Comparison of ENCODE assay signal across 8 mouse cellular contexts in the genomic region with DNA sequence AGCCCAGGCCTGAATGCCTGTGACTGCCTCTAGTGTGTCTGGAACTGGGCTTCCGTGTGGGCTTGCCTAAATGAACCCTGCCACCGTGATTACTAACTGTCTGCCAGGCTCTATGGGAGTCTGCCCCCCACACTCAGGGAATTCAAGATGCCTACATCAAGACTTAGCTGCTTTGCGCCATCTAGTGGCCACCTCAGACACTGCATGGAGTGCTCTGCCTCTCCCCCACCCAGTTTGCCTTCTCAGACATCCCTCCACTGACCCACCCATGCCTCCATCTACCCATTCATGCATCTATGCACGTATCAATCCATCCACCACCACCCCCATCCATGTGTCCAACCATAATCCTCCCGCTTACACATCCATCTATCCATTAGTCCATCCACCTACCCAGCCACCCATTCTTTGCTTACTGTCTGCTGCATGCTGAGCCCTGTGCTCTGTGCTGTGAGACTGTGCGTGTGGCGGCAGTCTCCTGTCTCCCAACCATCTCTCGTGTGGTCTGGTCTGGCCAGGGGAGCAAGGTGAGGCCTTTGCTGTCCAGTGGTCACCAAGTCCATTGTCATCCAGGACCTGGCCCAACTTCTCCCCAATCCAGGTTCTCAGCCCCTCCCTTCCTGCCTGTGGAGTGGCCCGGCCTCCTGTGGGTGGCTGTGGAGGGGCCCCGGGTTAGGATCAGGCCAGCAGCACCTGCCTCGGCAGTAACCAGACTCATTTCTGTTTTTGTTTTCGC. TPM values are rescaled to one million over a fixed set of nuclear protein-coding genes. Genes with fewer than 3 reads are reported as not detected.
DNase-seq lines count a peak whose midpoint lies in the region; ATAC-seq lines count a peak whose summit lies in the region.

No protein-coding gene starts in this region.

- H3K4me3 ChIP-seq in embryonic facial prominence, embryonic 14.5 days (ENCODE audit: low read depth, low read length): no peak overlapping the region
- peak overlapping the region; percentile 31; the same call in 1 of the 2 replicates for H3K4me3 ChIP-seq in heart, embryonic 13.5 days
- peak overlapping the region; percentile 18; the same call in 1 of the 2 replicates for H3K4me3 ChIP-seq in liver, embryonic 13.5 days (replicated peaks)
- no peak overlapping the region for H3K4me3 ChIP-seq in neural tube, embryonic 13.5 days

- WGBS in embryonic facial prominence, embryonic 14.5 days: 27% methylated on average over 12 of the region's 12 CpGs
- WGBS in heart, embryonic 13.5 days: 22% methylated on average over 12 of the region's 12 CpGs
- 17% methylated on average over 12 of the region's 12 CpGs for WGBS in liver, embryonic 13.5 days (ENCODE audit: insufficient replicate concordance)
- WGBS in neural tube, embryonic 13.5 days: 33% methylated on average over 12 of the region's 12 CpGs

- H3K27me3 ChIP-seq in embryonic facial prominence, embryonic 14.5 days (replicated peaks; ENCODE audit: control insufficient read depth, insufficient read depth, low read length): peaks cover 7% of the 10 kb centered on the region
- peaks cover 99% of the 10 kb centered on the region for H3K27me3 ChIP-seq in heart, embryonic 13.5 days (replicated peaks)
- H3K27me3 ChIP-seq in liver, embryonic 13.5 days: peaks cover 75% of the 10 kb centered on the region
- peaks cover 20% of the 10 kb centered on the region for H3K27me3 ChIP-seq in neural tube, embryonic 13.5 days

- H3K36me3 ChIP-seq in embryonic facial prominence, embryonic 14.5 days (ENCODE audit: control insufficient read depth, insufficient read depth, low read length): no peaks in the 10 kb centered on the region
- H3K36me3 ChIP-seq in heart, embryonic 13.5 days: no peaks in the 10 kb centered on the region
- H3K36me3 ChIP-seq in liver, embryonic 13.5 days: no peaks in the 10 kb centered on the region
- H3K36me3 ChIP-seq in neural tube, embryonic 13.5 days: no peaks in the 10 kb centered on the region

- no peak overlapping the region for H3K27ac ChIP-seq in embryonic facial prominence, embryonic 14.5 days (replicated peaks; ENCODE audit: low read depth, low read length)
- H3K27ac ChIP-seq in heart, embryonic 13.5 days (replicated peaks): no peak overlapping the region
- H3K27ac ChIP-seq in liver, embryonic 13.5 days: no peak overlapping the region
- no peak overlapping the region for H3K27ac ChIP-seq in neural tube, embryonic 13.5 days (replicated peaks)

- H3K9ac ChIP-seq in embryonic facial prominence, embryonic 14.5 days (ENCODE audit: low read depth, low read length): no peak overlapping the region
- H3K9ac ChIP-seq in heart, embryonic 13.5 days: no peak overlapping the region
- no peak overlapping the region for H3K9ac ChIP-seq in liver, embryonic 13.5 days
- H3K9ac ChIP-seq in neural tube, embryonic 13.5 days: peak overlapping the region; percentile 0; the same call in 1 of the 2 replicates

- no peaks in the 10 kb centered on the region for H3K9me3 ChIP-seq in embryonic facial prominence, embryonic 14.5 days (ENCODE audit: control insufficient read depth, low read length)
- no peaks in the 10 kb centered on the region for H3K9me3 ChIP-seq in heart, embryonic 13.5 days
- H3K9me3 ChIP-seq in liver, embryonic 13.5 days (replicated peaks): no peaks in the 10 kb centered on the region
- no peaks in the 10 kb centered on the region for H3K9me3 ChIP-seq in neural tube, embryonic 13.5 days

- peak overlapping the region; percentile 35; the same call in 1 of the 2 replicates for H3K4me2 ChIP-seq in embryonic facial prominence, embryonic 14.5 days (ENCODE audit: low read depth, low read length)
- peak overlapping the region; percentile 60; the same call in 1 of the 2 replicates for H3K4me2 ChIP-seq in heart, embryonic 13.5 days
- peak overlapping the region; percentile 41; the same call in 1 of the 2 replicates for H3K4me2 ChIP-seq in liver, embryonic 13.5 days
- peak overlapping the region; percentile 34; the same call in 1 of the 2 replicates for H3K4me2 ChIP-seq in neural tube, embryonic 13.5 days

- DNase-seq in CD8-positive naive resting alpha-beta T cell, adult 2 months (ENCODE audit: low read depth in 2 of 2, low spot score in 2 of 2): peak; percentile 57 to 59
- DNase-seq in adrenal gland, postnatal 36 days: peak; percentile 77 to 81
- peak; percentile 82 for DNase-seq in embryonic facial prominence, embryonic 14.5 days (ENCODE audit: low spot score)
- DNase-seq in kidney, postnatal 25 days: peak; percentile 77 to 82
- DNase-seq in liver, embryonic 13.5 days: peak; percentile 43
- DNase-seq in thymus, postnatal 0 days (ENCODE audit: low spot score): peak; percentile 69

- H3K4me1 ChIP-seq in embryonic facial prominence, embryonic 14.5 days (ENCODE audit: control insufficient read depth, insufficient read depth, low read length): peaks cover 11% of the 10 kb centered on the region; the same call in 1 of the 2 replicates
- peaks cover 26% of the 10 kb centered on the region for H3K4me1 ChIP-seq in heart, embryonic 13.5 days
- H3K4me1 ChIP-seq in liver, embryonic 13.5 days (replicated peaks): peaks cover 40% of the 10 kb centered on the region
- peaks cover 43% of the 10 kb centered on the region for H3K4me1 ChIP-seq in neural tube, embryonic 13.5 days (replicated peaks)

- peak; percentile 9; the same call in 1 of the 2 replicates for ATAC-seq in embryonic facial prominence, embryonic 14.5 days (ENCODE audit: low read depth)
- ATAC-seq in heart, embryonic 13.5 days (ENCODE audit: extremely low read depth, insufficient number of reproducible peaks, low FRiP score, low TSS enrichment): no peak
- no peak for ATAC-seq in liver, embryonic 13.5 days (ENCODE audit: low read depth)
- peak; percentile 20; the same call in 1 of the 2 replicates for ATAC-seq in neural tube, embryonic 13.5 days (ENCODE audit: low read depth)

RNA-seq across cellular contexts. Expression of gene Rap1gap, which starts 58.3 kb away (rescaled TPM):
- 100 to 1,000 TPM; 102 to 123 TPM for total RNA-seq in adrenal gland, postnatal 36 days (2021)
- polyA plus RNA-seq in embryonic facial prominence, embryonic 14.5 days (2014; fragmentation: Nextera tagmentation; extraction: Ambion mirVana): 17.1 and 18.4 TPM in 2 replicates
- 5.1 and 6.1 TPM in 2 replicates for polyA plus RNA-seq in heart, embryonic 13.5 days (2015; fragmentation: Nextera tagmentation; extraction: Ambion mirVana)
- 1.2 and 1.4 TPM in 2 replicates for polyA plus RNA-seq in liver, embryonic 13.5 days (2015; fragmentation: Nextera tagmentation; extraction: Ambion mirVana)
- polyA plus RNA-seq in neural tube, embryonic 13.5 days (2015; fragmentation: Nextera tagmentation; extraction: Ambion mirVana): 39.5 and 51.2 TPM in 2 replicates
- polyA plus RNA-seq in thymus, postnatal 0 days (2015; fragmentation: Nextera tagmentation; extraction: Ambion mirVana): 5.5 TPM in 2 replicates

Comparison
In these comparisons a context has a peak if more than half of its experiments do, and no peak if none do; other contexts are left out.
1. ATAC-seq: peak in embryonic facial prominence, embryonic 14.5 days (single experiment) and neural tube, embryonic 13.5 days (single experiment); none in heart, embryonic 13.5 days (single experiment) and liver, embryonic 13.5 days (single experiment).
2. H3K4me3 ChIP-seq: peak in heart, embryonic 13.5 days (single experiment) and liver, embryonic 13.5 days (single experiment); none in embryonic facial prominence, embryonic 14.5 days (single experiment) and neural tube, embryonic 13.5 days (single experiment).
3. Peak in every context shown above with its lines, with median percentiles within 50 percentile points of each other: DNase-seq and H3K4me2 ChIP-seq.